Mouse (Mus musculus) kidney, embryonic 15.5 days (tissue): ENCODE data around the gene Tgfb1. TPM values are rescaled to one million over a fixed set of nuclear protein-coding genes. Genes with fewer than 3 reads are reported as not detected.

ENCODE experiments used
- ATAC-seq: fragments of 200-750 bp; cut with Nextera tagmentation; replicated peaks from 2 replicates; pipeline ENCODE4 v1.8.0; 2017; ENCODE audit warnings: moderate TSS enrichment; ENCODE audit not compliant: low FRiP score
- H3K27ac ChIP-seq: fragments of 300-500 bp; sonication (generic); 2 replicates; pipeline ENCODE4 v1.5.1; 2015; ENCODE audit warnings: mild to moderate bottlenecking, inconsistent platforms
- H3K27me3 ChIP-seq: fragments of 300-500 bp; sonication (generic); 2 replicates; pipeline ENCODE4 v1.6.1; 2015; ENCODE audit warnings: inconsistent platforms
- H3K36me3 ChIP-seq: fragments of 300-500 bp; sonication (generic); 2 replicates; pipeline ENCODE4 v1.6.1; 2015; ENCODE audit warnings: inconsistent platforms
- H3K4me1 ChIP-seq: fragments of 300-500 bp; sonication (generic); 2 replicates; pipeline ENCODE4 v1.6.1; 2015; ENCODE audit warnings: inconsistent platforms
- H3K4me2 ChIP-seq: fragments of 300-500 bp; sonication (generic); 2 replicates; pipeline ENCODE4 v1.6.1; 2015; ENCODE audit warnings: moderate library complexity, mild to moderate bottlenecking, inconsistent platforms
- H3K4me3 ChIP-seq: fragments of 300-500 bp; sonication (generic); replicated peaks from 2 replicates; pipeline ENCODE4 v1.5.1; 2015; ENCODE audit warnings: mild to moderate bottlenecking, inconsistent platforms
- H3K9ac ChIP-seq: fragments of 300-500 bp; sonication (generic); 2 replicates; pipeline ENCODE4 v1.6.1; 2015; ENCODE audit warnings: mild to moderate bottlenecking, inconsistent platforms
- H3K9me3 ChIP-seq: fragments of 300-500 bp; sonication (generic); replicated peaks from 2 replicates; pipeline ENCODE4 v1.6.1; 2016; ENCODE audit warnings: inconsistent platforms
- WGBS: fragments of 180-500 bp; shearing (Covaris S2); methylation state at CpG from one replicate; pipeline ENCODE4 v1.1.7; 2015; ENCODE audit warnings: mixed read lengths; 5-methylcytosine and 5-hydroxymethylcytosine counted together
- polyA plus RNA-seq: library from polyadenylated mRNA; unstranded; fragments of >200 nt; fragmentation: Nextera tagmentation; extraction: Ambion mirVana; gene quantifications from 2 replicates; pipeline ENCODE4 v1.2.1, GENCODE M21; 2015

Gene Tgfb1
- 3.0 and 3.1 TPM in 2 replicates for polyA plus RNA-seq

GRCm38 (mm10) chr7:25686680-25687531 is at the start of gene Tgfb1:
TSS of gene Tgfb1 (plus strand) at chr7:25687002.
- Histone ChIP-seq H3K27ac (peak within 1 kb of the TSS; percentile 88), H3K9ac (peak within 1 kb of the TSS; percentile 72), H3K27me3 (peaks cover 32% of the 10 kb centered on the region), H3K4me1 (peaks cover 50% of the 10 kb centered on the region), H3K36me3 (no peaks in the 10 kb centered on the region), H3K9me3 (no peaks in the 10 kb centered on the region), H3K4me3 (peak within 1 kb of the TSS; percentile 69), H3K4me2 (peak within 1 kb of the TSS; percentile 72)
- ATAC-seq: peak; percentile 55
- under 1% methylated on average over 54 of the region's 69 CpGs for WGBS

- Histone ChIP-seq H3K4me3 (no peak overlapping the region), H3K9me3 (no peaks in the 10 kb centered on the region), H3K27me3 (no peaks in the 10 kb centered on the region), H3K4me2 (no peak overlapping the region), H3K4me1 (no peaks in the 10 kb centered on the region), H3K27ac (no peak overlapping the region), H3K36me3 (peaks cover 52% of the 10 kb centered on the region), H3K9ac (no peak overlapping the region)
- no peak for ATAC-seq
- WGBS: 90% methylated on average over 5 of the region's 5 CpGs
Measured at GRCm38 (mm10) chr7:25637099-25637498, 49.7 kb upstream of the Tgfb1 start.

GRCm38 (mm10) chr7:25639754-25640153 is 47.0 kb upstream of the Tgfb1 start:
- Histone ChIP-seq H3K36me3 (peaks cover 38% of the 10 kb centered on the region), H3K9ac (no peak overlapping the region), H3K4me1 (peaks cover 3% of the 10 kb centered on the region), H3K27ac (no peak overlapping the region), H3K4me2 (no peak overlapping the region), H3K9me3 (no peaks in the 10 kb centered on the region), H3K27me3 (no peaks in the 10 kb centered on the region), H3K4me3 (no peak overlapping the region)
- 89% methylated on average over 4 of the region's 4 CpGs for WGBS
- no peak for ATAC-seq

GRCm38 (mm10) chr7:25644136-25644535 is 42.7 kb upstream of the Tgfb1 start:
- Histone ChIP-seq H3K36me3 (peaks cover 12% of the 10 kb centered on the region; the same call in 1 of the 2 replicates), H3K9me3 (no peaks in the 10 kb centered on the region), H3K4me1 (peaks cover 10% of the 10 kb centered on the region), H3K27ac (no peak overlapping the region), H3K9ac (no peak overlapping the region), H3K27me3 (no peaks in the 10 kb centered on the region), H3K4me3 (no peak overlapping the region), H3K4me2 (no peak overlapping the region)
- 73% methylated on average over 10 of the region's 10 CpGs for WGBS
- ATAC-seq: no peak

- H3K27ac ChIP-seq: 0 out of 2 replicates have a peak overlapping the region, but pooled peaks have one; percentile 33
- no peaks in the 10 kb centered on the region for H3K9me3 ChIP-seq
- ATAC-seq: no peak
- WGBS: 39% methylated on average over 4 of the region's 4 CpGs
- no peaks in the 10 kb centered on the region for H3K27me3 ChIP-seq
- no peak overlapping the region for H3K9ac ChIP-seq
- peaks cover 10% of the 10 kb centered on the region for H3K4me1 ChIP-seq
- H3K4me3 ChIP-seq: no peak overlapping the region
- no peak overlapping the region for H3K4me2 ChIP-seq
- peaks cover 8% of the 10 kb centered on the region; the same call in 1 of the 2 replicates for H3K36me3 ChIP-seq
Measured at GRCm38 (mm10) chr7:25644631-25645030, 42.2 kb upstream of the Tgfb1 start.

- no peak overlapping the region for H3K9ac ChIP-seq
- ATAC-seq: 0 out of 2 replicates have a peak, but pooled peaks have one; percentile 19
- 32% methylated on average over 14 of the region's 14 CpGs for WGBS
- peak overlapping the region; percentile 33; the same call in 1 of the 2 replicates for H3K27ac ChIP-seq
- H3K4me3 ChIP-seq: no peak overlapping the region
- H3K36me3 ChIP-seq: peaks cover 4% of the 10 kb centered on the region; the same call in 1 of the 2 replicates
- H3K9me3 ChIP-seq: no peaks in the 10 kb centered on the region
- peaks cover 10% of the 10 kb centered on the region for H3K4me1 ChIP-seq
- H3K27me3 ChIP-seq: no peaks in the 10 kb centered on the region
- H3K4me2 ChIP-seq: no peak overlapping the region
Measured at GRCm38 (mm10) chr7:25645074-25645473, 41.7 kb upstream of the Tgfb1 start.

- peaks cover 10% of the 10 kb centered on the region for H3K4me1 ChIP-seq
- H3K9ac ChIP-seq: no peak overlapping the region
- H3K36me3 ChIP-seq: no peaks in the 10 kb centered on the region
- 50% methylated on average over 5 of the region's 5 CpGs for WGBS
- no peaks in the 10 kb centered on the region for H3K9me3 ChIP-seq
- H3K27me3 ChIP-seq: no peaks in the 10 kb centered on the region
- H3K27ac ChIP-seq: no peak overlapping the region
- no peak for ATAC-seq
- no peak overlapping the region for H3K4me2 ChIP-seq
- no peak overlapping the region for H3K4me3 ChIP-seq
Measured at GRCm38 (mm10) chr7:25647574-25648123, 39.2 kb upstream of the Tgfb1 start.

- Histone ChIP-seq H3K27ac (no peak overlapping the region), H3K9me3 (no peaks in the 10 kb centered on the region), H3K4me2 (no peak overlapping the region), H3K36me3 (no peaks in the 10 kb centered on the region; the same call in 1 of the 2 replicates), H3K9ac (no peak overlapping the region), H3K4me3 (no peak overlapping the region), H3K4me1 (peaks cover 7% of the 10 kb centered on the region), H3K27me3 (no peaks in the 10 kb centered on the region)
- no peak for ATAC-seq
- WGBS: 79% methylated on average over 5 of the region's 5 CpGs
Measured at GRCm38 (mm10) chr7:25649839-25650238, 37.0 kb upstream of the Tgfb1 start.

GRCm38 (mm10) chr7:25651281-25651680 is 35.5 kb upstream of the Tgfb1 start:
- no peak overlapping the region for H3K4me3 ChIP-seq
- 89% methylated on average over 8 of the region's 8 CpGs for WGBS

GRCm38 (mm10) chr7:25652244-25652759 is 34.5 kb upstream of the Tgfb1 start:
- no peak for ATAC-seq
- Histone ChIP-seq H3K4me2 (no peak overlapping the region), H3K4me1 (peaks cover 11% of the 10 kb centered on the region), H3K27ac (no peak overlapping the region), H3K36me3 (no peaks in the 10 kb centered on the region; the same call in 1 of the 2 replicates), H3K9ac (no peak overlapping the region), H3K4me3 (no peak overlapping the region), H3K9me3 (no peaks in the 10 kb centered on the region), H3K27me3 (no peaks in the 10 kb centered on the region)
- WGBS: 88% methylated on average over 12 of the region's 12 CpGs

More at GRCm38 (mm10) chr7:25651281-25651680, 35.5 kb upstream of the Tgfb1 start:
- Histone ChIP-seq H3K27me3 (no peaks in the 10 kb centered on the region), H3K9me3 (no peaks in the 10 kb centered on the region), H3K9ac (no peak overlapping the region), H3K27ac (no peak overlapping the region), H3K4me1 (peaks cover under 1% of the 10 kb centered on the region; the same call in 1 of the 2 replicates), H3K36me3 (no peaks in the 10 kb centered on the region; the same call in 1 of the 2 replicates), H3K4me2 (no peak overlapping the region)
- no peak for ATAC-seq

- WGBS: 76% methylated on average over 11 of the region's 11 CpGs
- Histone ChIP-seq H3K9ac (no peak overlapping the region), H3K4me2 (no peak overlapping the region), H3K27me3 (no peaks in the 10 kb centered on the region), H3K4me1 (peaks cover 32% of the 10 kb centered on the region), H3K9me3 (no peaks in the 10 kb centered on the region), H3K27ac (no peak overlapping the region), H3K4me3 (no peak overlapping the region), H3K36me3 (no peaks in the 10 kb centered on the region; the same call in 1 of the 2 replicates)
- ATAC-seq: no peak
Measured at GRCm38 (mm10) chr7:25655601-25656428, 31.0 kb upstream of the Tgfb1 start.
